Comparison of ENCODE assay signal across 9 mouse cellular contexts in the genomic region with DNA sequence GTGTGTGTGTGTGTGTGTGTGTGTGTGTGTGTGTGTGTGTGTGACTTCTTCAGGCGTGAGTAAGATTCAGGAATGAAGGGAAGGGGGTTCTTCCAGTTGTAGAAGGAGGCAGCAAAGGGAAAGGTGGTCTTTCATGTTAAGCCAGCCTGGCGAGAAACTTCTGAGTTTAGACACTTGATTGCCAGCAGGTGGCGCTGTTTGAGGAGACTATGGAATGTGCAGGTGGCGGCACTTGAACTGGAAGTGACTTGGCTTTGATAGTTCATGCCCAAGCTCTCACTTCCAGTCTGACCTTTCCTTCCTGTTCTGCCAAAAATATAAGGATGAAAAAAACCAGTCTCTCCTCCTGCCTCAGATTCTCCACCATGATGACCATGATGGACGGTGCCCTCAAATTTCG.
DNase-seq lines count a peak whose midpoint lies in the region; ATAC-seq and TF ChIP-seq lines count a peak whose summit lies in the region.
"Had no signal": no experiment of that assay in that cellular context is flagged by ENCODE, and none has a peak within 500 bp of the region (broad histone marks: within the 10 kb centered on the region; RNA-seq: fewer than 3 reads in every experiment).

No protein-coding gene starts in this region.

- 36% methylated on average over 6 of the region's 6 CpGs for WGBS in liver, embryonic 14.5 days (ENCODE audit: insufficient replicate concordance)

- no peak for ATAC-seq in liver, embryonic 14.5 days (ENCODE audit: insufficient read depth)
- no peak for ATAC-seq in frontal cortex, adult (ENCODE audit: low TSS enrichment)

- H3K27me3 ChIP-seq in liver, embryonic 14.5 days (ENCODE audit: control insufficient read depth, insufficient read depth, low read length): no peaks in the 10 kb centered on the region

- intact Hi-C loops in left cerebral cortex, adult 2 months (cut with DNase I): loop anchor here (2.0 to 5.0 kb wide), 4 partner anchors 72 to 419 kb away; partner anchors contain the start of gene Galnt17
- intact Hi-C loops in left cerebral cortex, postnatal 36 days (cut with DNase I): loop anchor here (5.0 to 10.0 kb wide), 3 partner anchors 145 to 418 kb away; partner anchors contain the start of gene Galnt17

- H3K9ac ChIP-seq in liver, embryonic 14.5 days (replicated peaks): no peak overlapping the region

- no peaks in the 10 kb centered on the region for H3K9me3 ChIP-seq in liver, embryonic 14.5 days (ENCODE audit: control insufficient read depth, low read length)

- no peaks in the 10 kb centered on the region for H3K36me3 ChIP-seq in liver, embryonic 14.5 days (replicated peaks; ENCODE audit: control insufficient read depth, insufficient read depth, low read depth)

- peak; percentile 46 for TF ChIP-seq CTCF in left cerebral cortex, adult 2 months (IDR thresholded peaks at IDR 0.05)
- TF ChIP-seq CTCF in liver, embryonic 14.5 days (IDR thresholded peaks at IDR 0.05; ENCODE audit: low read depth): peak; percentile 48

- DNase-seq in cerebellum, postnatal 10 days: peak; percentile 63 to 66
- no peak for DNase-seq in cerebellum, adult 8-10 months
- DNase-seq in left cerebral cortex, adult 2 months (ENCODE audit: extremely low spot score in 1 of 2, low spot score in 2 of 2): no peak
- no peak for DNase-seq in left cerebral cortex, postnatal 36 days (ENCODE audit: low spot score in 2 of 2)
- DNase-seq in adrenal gland, postnatal 14 days: peak; percentile 59
- DNase-seq in liver, embryonic 14.5 days (ENCODE audit: low read depth in 3 of 3, low spot score in 3 of 3): no peak
- no peak for DNase-seq in frontal cortex, adult 2 months (ENCODE audit: extremely low spot score in 1 of 2, low spot score in 1 of 2)

- TF ChIP-seq EP300 in liver, embryonic 14.5 days (IDR thresholded peaks at IDR 0.05; ENCODE audit: low read depth): no peak

- H3K4me2 ChIP-seq in liver, embryonic 14.5 days (ENCODE audit: low read depth): no peak overlapping the region

- H3K27ac ChIP-seq in left cerebral cortex, adult 2 months: no peak overlapping the region
- H3K27ac ChIP-seq in liver, embryonic 14.5 days: no peak overlapping the region

- no peak overlapping the region for H3K4me3 ChIP-seq in left cerebral cortex, adult 2 months
- no peak overlapping the region for H3K4me3 ChIP-seq in liver, embryonic 14.5 days (ENCODE audit: insufficient read depth in 1 of 2, low read depth in 2 of 2, low read length in 2 of 2)
- H3K4me3 ChIP-seq: erythroblast, embryonic 14.5 days had no signal

- H3K4me1 ChIP-seq in liver, embryonic 14.5 days (replicated peaks; ENCODE audit: control insufficient read depth in 2 of 2, insufficient read depth in 2 of 2, low read length in 1 of 2): no peaks in the 10 kb centered on the region

Comparison
In these comparisons a context has a peak if more than half of its experiments do, and no peak if none do; other contexts are left out.
1. DNase-seq: peak in cerebellum, postnatal 10 days (2 of 2) and adrenal gland, postnatal 14 days (single experiment); none in cerebellum, adult 8-10 months (single experiment), left cerebral cortex, adult 2 months (0 of 2), left cerebral cortex, postnatal 36 days (0 of 2), liver, embryonic 14.5 days (0 of 3) and frontal cortex, adult 2 months (0 of 2).